Mouse (Mus musculus) liver, embryonic 16.5 days (tissue): ENCODE measurements at regions not wholly inside any gene's neighbourhood (a gene's known extent, or its start where the extent isn't known, plus 50 kb on each side); places are given as distances from the start of the nearest gene placed in this dataset.

Experiments used
- ATAC-seq: fragments of 200-750 bp; cut with Nextera tagmentation; 2 replicates; pipeline ENCODE4 v1.8.0; 2017; ENCODE audit warnings: low read depth, mild to moderate bottlenecking, moderate number of reproducible peaks, moderate library complexity
- H3K27ac ChIP-seq: fragments of 300-500 bp; sonication (generic); 2 replicates; pipeline ENCODE4 v1.5.1; 2014; ENCODE audit warnings: mild to moderate bottlenecking, low read length
- H3K27me3 ChIP-seq: fragments of 300-500 bp; sonication (generic); 2 replicates; pipeline ENCODE4 v1.6.1; 2014; ENCODE audit warnings: low read depth, low read length, mixed read lengths; ENCODE audit not compliant: control insufficient read depth, insufficient read depth
- H3K36me3 ChIP-seq: fragments of 300-500 bp; sonication (generic); 2 replicates; pipeline ENCODE4 v1.6.1; 2014; ENCODE audit warnings: mild to moderate bottlenecking; ENCODE audit not compliant: control insufficient read depth, insufficient read depth
- H3K4me1 ChIP-seq: fragments of 300-500 bp; sonication (generic); 2 replicates; pipeline ENCODE4 v1.6.1; 2014; ENCODE audit warnings: low read depth, low read length, mixed read lengths; ENCODE audit not compliant: control insufficient read depth
- H3K4me2 ChIP-seq: fragments of 300-500 bp; sonication (generic); 2 replicates; pipeline ENCODE4 v1.6.1; 2014; ENCODE audit warnings: low read depth, low read length, mixed read lengths
- H3K4me3 ChIP-seq: fragments of 300-500 bp; sonication (generic); 2 replicates; pipeline ENCODE4 v1.5.1; 2014; ENCODE audit warnings: low read depth, mild to moderate bottlenecking, low read length
- H3K9ac ChIP-seq: fragments of 300-500 bp; sonication (generic); 2 replicates; pipeline ENCODE4 v1.6.1; 2014; ENCODE audit warnings: low read depth, low read length
- H3K9me3 ChIP-seq: fragments of 300-500 bp; sonication (generic); replicated peaks from 2 replicates; pipeline ENCODE4 v1.6.1; 2016; ENCODE audit warnings: low read length; ENCODE audit not compliant: control insufficient read depth
- WGBS: fragments of 180-500 bp; shearing (Covaris S2); extraction: QIAGEN DNeasy Blood & Tissue Kit; methylation state at CpG from one replicate; pipeline ENCODE4 v1.1.7; 2014; ENCODE audit not compliant: insufficient replicate concordance; 5-methylcytosine and 5-hydroxymethylcytosine counted together

GRCm38 (mm10) chr12:29179405-29179804 lies 348.8 kb upstream of the Myt1l start:
- no peak overlapping the region for H3K4me2 ChIP-seq
- no peak for ATAC-seq
- H3K4me1 ChIP-seq: no peaks in the 10 kb centered on the region
- no peaks in the 10 kb centered on the region for H3K36me3 ChIP-seq
- H3K9ac ChIP-seq: no peak overlapping the region
- WGBS: 52% methylated on average over 2 of the region's 2 CpGs
- no peaks in the 10 kb centered on the region for H3K27me3 ChIP-seq
- no peaks in the 10 kb centered on the region for H3K9me3 ChIP-seq
- no peak overlapping the region for H3K27ac ChIP-seq
- H3K4me3 ChIP-seq: no peak overlapping the region

- no peak for ATAC-seq
- H3K4me3 ChIP-seq: no peak overlapping the region
- H3K9me3 ChIP-seq: no peaks in the 10 kb centered on the region
- no peaks in the 10 kb centered on the region for H3K27me3 ChIP-seq
- no peak overlapping the region for H3K27ac ChIP-seq
- no peak overlapping the region for H3K4me2 ChIP-seq
- WGBS: 42% methylated on average over 1 of the region's 1 CpGs
- H3K4me1 ChIP-seq: no peaks in the 10 kb centered on the region
- H3K36me3 ChIP-seq: no peaks in the 10 kb centered on the region
- H3K9ac ChIP-seq: no peak overlapping the region
Measured at GRCm38 (mm10) chr12:29180576-29180975, 347.6 kb upstream of the Myt1l start.

- Histone ChIP-seq H3K27ac (no peak overlapping the region), H3K9me3 (no peaks in the 10 kb centered on the region), H3K36me3 (no peaks in the 10 kb centered on the region), H3K4me1 (no peaks in the 10 kb centered on the region), H3K4me3 (no peak overlapping the region), H3K9ac (no peak overlapping the region), H3K4me2 (no peak overlapping the region), H3K27me3 (no peaks in the 10 kb centered on the region)
- ATAC-seq: no peak
- 38% methylated on average over 4 of the region's 4 CpGs for WGBS
Measured at GRCm38 (mm10) chr12:29187619-29188018, 340.6 kb upstream of the Myt1l start.

GRCm38 (mm10) chr12:29192391-29192790 lies 335.8 kb upstream of the Myt1l start:
- Histone ChIP-seq H3K9me3 (no peaks in the 10 kb centered on the region), H3K4me1 (no peaks in the 10 kb centered on the region), H3K27ac (no peak overlapping the region), H3K4me3 (no peak overlapping the region), H3K36me3 (no peaks in the 10 kb centered on the region), H3K4me2 (no peak overlapping the region), H3K27me3 (no peaks in the 10 kb centered on the region), H3K9ac (no peak overlapping the region)
- WGBS: 62% methylated on average over 3 of the region's 3 CpGs
- ATAC-seq: no peak

- Histone ChIP-seq H3K4me1 (no peaks in the 10 kb centered on the region), H3K27me3 (no peaks in the 10 kb centered on the region), H3K36me3 (no peaks in the 10 kb centered on the region), H3K4me2 (no peak overlapping the region), H3K9ac (no peak overlapping the region), H3K4me3 (no peak overlapping the region), H3K27ac (no peak overlapping the region), H3K9me3 (no peaks in the 10 kb centered on the region)
- 44% methylated on average over 3 of the region's 3 CpGs for WGBS
- ATAC-seq: no peak
Measured at GRCm38 (mm10) chr12:29211946-29212345, 316.2 kb upstream of the Myt1l start.

- Histone ChIP-seq H3K36me3 (no peaks in the 10 kb centered on the region), H3K9ac (no peak overlapping the region), H3K4me2 (no peak overlapping the region), H3K4me1 (no peaks in the 10 kb centered on the region), H3K27ac (no peak overlapping the region), H3K4me3 (no peak overlapping the region), H3K9me3 (no peaks in the 10 kb centered on the region), H3K27me3 (no peaks in the 10 kb centered on the region)
- 80% methylated on average over 1 of the region's 1 CpGs for WGBS
- ATAC-seq: no peak
Measured at GRCm38 (mm10) chr12:29213625-29214024, 314.6 kb upstream of the Myt1l start.

- no peak overlapping the region for H3K27ac ChIP-seq
- H3K4me3 ChIP-seq: no peak overlapping the region
- no peaks in the 10 kb centered on the region for H3K36me3 ChIP-seq
- WGBS: 59% methylated on average over 6 of the region's 6 CpGs
- H3K4me1 ChIP-seq: no peaks in the 10 kb centered on the region
- H3K9me3 ChIP-seq: no peaks in the 10 kb centered on the region
- H3K4me2 ChIP-seq: no peak overlapping the region
- no peaks in the 10 kb centered on the region for H3K27me3 ChIP-seq
- H3K9ac ChIP-seq: no peak overlapping the region
- ATAC-seq: no peak
Measured at GRCm38 (mm10) chr12:29222099-29222498, 306.1 kb upstream of the Myt1l start.

GRCm38 (mm10) chr12:29226001-29226400 lies 302.2 kb upstream of the Myt1l start:
- H3K9me3 ChIP-seq: no peaks in the 10 kb centered on the region
- no peak overlapping the region for H3K9ac ChIP-seq
- H3K4me3 ChIP-seq: no peak overlapping the region
- no peaks in the 10 kb centered on the region for H3K36me3 ChIP-seq
- H3K27me3 ChIP-seq: no peaks in the 10 kb centered on the region
- 25% methylated on average over 1 of the region's 1 CpGs for WGBS
- no peak overlapping the region for H3K27ac ChIP-seq
- H3K4me1 ChIP-seq: no peaks in the 10 kb centered on the region
- ATAC-seq: no peak
- no peak overlapping the region for H3K4me2 ChIP-seq

GRCm38 (mm10) chr12:29232492-29233447 lies 295.4 kb upstream of the Myt1l start:
- Histone ChIP-seq H3K9me3 (no peaks in the 10 kb centered on the region), H3K36me3 (no peaks in the 10 kb centered on the region), H3K4me3 (no peak overlapping the region), H3K27me3 (no peaks in the 10 kb centered on the region), H3K4me1 (no peaks in the 10 kb centered on the region), H3K9ac (no peak overlapping the region), H3K4me2 (no peak overlapping the region), H3K27ac (no peak overlapping the region)
- no peak for ATAC-seq
- 28% methylated on average over 16 of the region's 16 CpGs for WGBS
